Mouse (Mus musculus): Measurements from ENCODE around the gene Dpm1. TPM values are rescaled to one million over a fixed set of nuclear protein-coding genes. Genes with fewer than 3 reads are reported as not detected.

Gene Dpm1
- polyA plus RNA-seq (2012; rRNA removed): 4.7 and 4.9 TPM in 2 replicates

GRCm38 (mm10) chr2:168230026-168230728, at the start of gene Dpm1, which contains the start of the genes Gm20716 and Mocs3:
Gene Dpm1 (minus strand): TSS chr2:168230591.
Gene Gm20716 (minus strand): TSS chr2:168230364.
Gene Mocs3 (plus strand): TSS chr2:168230622.

GRCm38 (mm10) chr2:168206725-168207644, 23.4 kb downstream of the Dpm1 start, which contains the start of gene Adnp:
Gene Adnp (minus strand): TSS chr2:168207112.

Other genes starting within 250 kb of the Dpm1 start
- 2.5 and 2.6 TPM in 2 replicates for gene Ripor3, start 220.0 kb downstream of the Dpm1 start, polyA plus RNA-seq (2012; rRNA removed)
- gene Pard6b, start 149.6 kb downstream of the Dpm1 start, polyA plus RNA-seq (2012; rRNA removed): 2.1 and 2.2 TPM in 2 replicates
- 6.2 and 7.2 TPM in 2 replicates for gene Adnp, start 23.5 kb downstream of the Dpm1 start, polyA plus RNA-seq (2012; rRNA removed)
- 9.5 and 11.4 TPM in 2 replicates for gene Gm20716, start 227 bp downstream of the Dpm1 start, polyA plus RNA-seq (2012; rRNA removed)
- gene Mocs3, start within 50 bp of the Dpm1 start, polyA plus RNA-seq (2012; rRNA removed): 3.3 and 4.1 TPM in 2 replicates
- 0.05 and 0.08 TPM in 2 replicates for gene Kcng1, start 51.1 kb upstream of the Dpm1 start, polyA plus RNA-seq (2012; rRNA removed)